Mouse (Mus musculus) T-helper 2 cell (primary cell): ENCODE measurements around the gene Map2k2.
"Not testable (repeated sequence)": the region's sequence is repeated elsewhere in the genome, so short reads cannot be mapped to it uniquely, and the experiment has no call there.

ENCODE experiments used
- in situ Hi-C: fragments of 300-600 bp; cut with MboI, MseI; formaldehyde crosslinking; loops from one replicate; pipeline ENCODE4 v1.15.1; 2025; ENCODE audit warnings: high pct_unique_total_duplicates

The Map2k2 gene

DNA sequence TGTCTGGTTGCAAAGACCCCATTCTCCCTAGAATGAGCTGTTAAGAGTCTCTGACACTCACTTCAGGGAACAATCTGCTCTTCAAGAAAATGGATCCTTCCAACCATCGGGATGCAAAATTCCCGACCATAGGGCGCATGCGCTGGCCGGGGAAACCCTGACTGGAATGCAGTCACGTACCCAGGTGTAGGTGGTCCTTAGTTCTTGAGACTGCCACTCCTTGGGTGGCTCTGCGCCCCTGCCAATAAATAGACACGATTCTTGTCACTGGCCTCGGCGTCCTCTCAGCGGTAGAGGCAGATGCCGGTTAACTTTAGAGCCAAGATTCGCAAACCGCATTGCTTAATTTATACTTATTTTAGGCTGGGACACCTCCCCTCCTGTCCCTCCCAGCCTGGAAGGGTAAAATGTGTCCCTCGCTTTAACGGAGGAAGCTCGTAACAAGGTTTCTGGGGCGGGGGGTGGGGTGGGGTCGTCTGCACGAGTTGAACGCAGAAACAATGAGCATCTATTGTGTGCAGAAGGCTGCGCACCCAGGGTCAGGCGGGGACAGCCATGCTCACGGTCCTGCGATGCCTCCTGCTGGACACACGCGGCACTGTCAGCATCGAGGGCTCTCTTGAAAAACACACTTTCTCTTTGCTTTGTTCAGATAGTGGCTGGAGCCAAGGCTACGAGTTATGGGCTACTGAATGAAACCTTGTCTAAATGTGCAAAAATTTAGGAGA, 69.1 kb downstream of the Map2k2 start:
- in situ Hi-C loops, result loop anchor here (5.0 kb wide), 1 partner anchor 37 kb away; the partner anchor contains the start of gene Zbtb7a

DNA sequence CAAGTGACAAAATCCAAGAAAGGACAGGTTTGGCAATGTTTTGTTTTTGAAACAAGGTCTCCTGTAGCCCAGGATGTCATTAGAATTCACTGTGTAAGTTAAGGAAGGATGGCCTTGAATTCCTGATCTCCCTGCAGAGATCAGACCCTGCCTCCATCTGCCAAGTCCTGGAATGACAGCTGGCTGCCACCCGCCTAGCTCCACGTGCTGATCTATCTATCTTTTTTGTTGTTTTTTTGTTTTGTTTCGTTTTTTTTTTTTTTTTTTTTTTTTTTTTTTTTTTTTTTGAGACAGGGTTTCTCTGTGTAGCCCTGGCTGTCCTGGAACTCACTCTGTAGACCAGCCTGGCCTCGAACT, 69.6 kb downstream of the Map2k2 start:
- in situ Hi-C loops, result loop anchor here (5.0 kb wide), 1 partner anchor 38 kb away; the partner anchor contains the start of gene Zbtb7a

DNA sequence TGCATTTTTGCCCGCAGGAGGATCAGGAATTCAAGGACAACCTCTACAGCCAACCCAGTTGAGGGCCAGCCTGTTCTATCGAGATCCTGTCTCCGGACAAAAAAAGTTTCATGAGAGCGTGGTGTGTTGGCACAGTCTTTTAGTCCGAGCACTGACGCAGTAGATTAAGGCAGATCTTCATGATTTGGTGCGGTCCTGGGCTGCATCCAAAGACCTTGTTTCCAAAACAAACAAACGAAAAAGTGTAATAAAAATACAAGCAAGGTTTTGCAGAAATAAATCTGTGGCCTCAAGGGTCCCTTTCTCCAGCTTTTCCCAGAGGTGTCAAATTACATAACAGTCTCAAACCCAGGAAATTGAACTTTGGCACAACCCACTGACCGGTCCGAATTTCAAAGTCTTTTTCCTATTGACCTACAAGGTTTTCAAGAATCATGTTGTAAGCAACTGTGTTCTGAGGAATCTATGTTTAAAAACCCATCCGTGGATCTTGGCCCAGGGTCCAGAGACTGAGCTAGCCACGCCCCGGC, 70.3 kb downstream of the Map2k2 start:
- in situ Hi-C loops, result loop anchor here (5.0 kb wide), 1 partner anchor 39 kb away; the partner anchor contains the start of gene Zbtb7a

DNA sequence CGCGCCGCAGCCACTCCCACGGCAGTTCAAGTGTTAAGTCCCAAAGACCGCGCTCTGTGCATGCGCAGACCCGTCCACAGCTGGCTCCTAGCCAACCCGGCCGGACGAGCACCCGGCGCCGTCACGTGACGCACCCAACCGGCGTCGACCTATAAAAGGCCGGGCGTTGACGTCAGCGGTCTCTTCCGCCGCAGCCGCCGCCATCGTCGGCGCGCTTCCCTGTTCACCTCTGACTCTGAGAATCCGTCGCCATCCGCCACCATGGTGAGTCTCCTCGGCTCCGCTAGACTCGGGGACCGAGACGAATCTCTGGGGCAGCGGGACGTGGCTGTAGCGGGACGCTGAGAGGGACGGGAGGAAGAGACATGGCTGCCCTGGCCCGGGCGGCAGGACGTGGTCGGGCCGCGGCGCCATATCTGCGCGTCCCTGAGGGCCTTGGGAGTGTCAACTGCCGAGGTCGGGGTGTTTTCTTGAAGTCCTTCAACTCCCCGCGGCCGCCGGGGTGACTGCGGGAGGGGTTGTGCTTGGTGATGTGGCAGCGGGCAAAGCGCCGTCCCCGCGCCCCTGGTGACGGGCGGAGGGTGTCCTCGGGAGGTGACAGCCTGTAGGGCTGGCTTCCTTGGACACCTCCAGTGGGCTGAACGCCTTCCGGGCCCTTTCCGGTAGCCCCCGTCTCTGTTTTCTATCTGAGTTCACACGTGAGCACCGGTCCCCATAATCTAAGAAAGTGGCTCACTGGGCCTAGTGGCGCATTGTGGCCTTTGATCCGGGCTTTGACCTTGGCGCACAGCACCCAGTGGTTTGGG, 71.0 kb downstream of the Map2k2 start, which contains the start of gene Eef2:
TSS of gene Eef2 (plus strand) at position 166 of the 806 bp plus-strand sequence.
- in situ Hi-C loops, result loop anchor here (5.0 kb wide), 1 partner anchor 39 kb away; the partner anchor contains the start of gene Zbtb7a

DNA sequence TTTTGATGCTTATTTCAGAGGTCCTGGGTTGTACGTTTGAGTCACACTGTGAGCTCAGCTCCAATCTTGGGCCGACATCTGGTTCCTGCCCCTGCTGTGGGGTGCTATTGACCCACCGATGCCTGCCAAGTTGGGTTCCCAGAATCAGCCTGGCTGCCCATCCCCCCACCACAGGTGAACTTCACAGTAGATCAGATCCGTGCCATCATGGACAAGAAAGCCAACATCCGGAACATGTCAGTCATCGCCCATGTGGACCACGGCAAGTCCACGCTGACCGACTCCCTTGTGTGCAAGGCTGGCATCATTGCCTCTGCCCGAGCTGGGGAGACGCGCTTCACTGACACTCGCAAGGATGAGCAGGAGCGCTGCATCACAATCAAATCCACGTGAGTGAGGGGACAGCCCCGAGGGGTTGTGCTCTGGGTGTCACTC, 71.8 kb downstream of the Map2k2 start:
- in situ Hi-C loops, result loop anchor here (5.0 kb wide), 1 partner anchor 40 kb away; the partner anchor contains the start of gene Zbtb7a

DNA sequence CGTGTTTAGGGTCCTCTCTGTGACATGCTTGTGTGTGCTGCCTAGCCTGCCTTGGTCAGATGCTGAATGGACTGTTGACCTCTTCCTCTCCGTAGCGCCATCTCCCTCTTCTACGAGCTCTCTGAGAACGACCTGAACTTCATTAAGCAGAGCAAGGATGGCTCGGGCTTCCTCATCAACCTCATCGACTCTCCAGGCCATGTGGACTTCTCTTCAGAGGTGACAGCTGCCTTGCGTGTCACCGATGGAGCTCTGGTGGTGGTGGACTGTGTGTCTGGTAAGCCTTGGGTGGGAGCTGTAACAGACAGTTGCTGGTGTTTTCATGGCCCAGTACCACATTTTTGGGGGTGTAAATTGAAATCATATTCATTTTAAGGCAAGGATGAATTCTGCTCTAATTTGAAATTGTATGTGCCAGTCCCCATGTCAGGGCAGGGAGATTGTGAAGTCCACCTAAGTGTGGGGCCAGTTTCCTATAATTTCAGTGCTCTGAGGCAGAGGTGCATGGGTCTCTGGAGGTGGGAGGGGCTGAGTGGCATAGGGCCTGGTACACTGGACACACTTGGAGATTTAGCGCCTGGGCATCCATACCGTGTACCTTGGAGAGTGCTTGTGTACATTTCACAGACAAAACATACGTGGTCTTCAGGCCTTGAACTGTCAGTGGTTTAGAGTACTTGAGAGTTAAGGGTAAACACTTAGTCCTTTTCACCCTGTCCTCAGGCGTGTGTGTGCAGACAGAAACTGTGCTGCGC, 72.4 kb downstream of the Map2k2 start:
- in situ Hi-C loops, result loop anchor here (5.0 kb wide), 1 partner anchor 41 kb away; the partner anchor contains the start of gene Zbtb7a

DNA sequence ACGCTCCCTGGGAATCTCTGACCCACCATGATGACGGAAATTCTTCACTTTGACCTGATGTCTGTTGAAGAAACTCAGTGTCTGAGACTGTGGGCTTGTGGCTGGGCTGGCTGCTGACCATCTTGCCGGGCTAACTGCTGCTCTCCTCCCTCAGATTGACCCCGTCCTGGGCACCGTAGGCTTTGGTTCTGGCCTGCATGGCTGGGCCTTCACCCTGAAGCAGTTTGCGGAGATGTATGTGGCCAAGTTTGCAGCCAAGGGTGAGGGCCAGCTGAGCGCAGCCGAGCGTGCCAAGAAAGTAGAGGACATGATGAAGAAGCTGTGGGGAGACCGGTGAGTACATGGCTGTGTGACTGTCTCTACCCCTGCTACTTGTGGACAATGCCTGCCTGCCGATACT, 73.2 kb downstream of the Map2k2 start:
- in situ Hi-C loops, result loop anchor here (5.0 kb wide), 1 partner anchor 42 kb away; the partner anchor contains the start of gene Zbtb7a

DNA sequence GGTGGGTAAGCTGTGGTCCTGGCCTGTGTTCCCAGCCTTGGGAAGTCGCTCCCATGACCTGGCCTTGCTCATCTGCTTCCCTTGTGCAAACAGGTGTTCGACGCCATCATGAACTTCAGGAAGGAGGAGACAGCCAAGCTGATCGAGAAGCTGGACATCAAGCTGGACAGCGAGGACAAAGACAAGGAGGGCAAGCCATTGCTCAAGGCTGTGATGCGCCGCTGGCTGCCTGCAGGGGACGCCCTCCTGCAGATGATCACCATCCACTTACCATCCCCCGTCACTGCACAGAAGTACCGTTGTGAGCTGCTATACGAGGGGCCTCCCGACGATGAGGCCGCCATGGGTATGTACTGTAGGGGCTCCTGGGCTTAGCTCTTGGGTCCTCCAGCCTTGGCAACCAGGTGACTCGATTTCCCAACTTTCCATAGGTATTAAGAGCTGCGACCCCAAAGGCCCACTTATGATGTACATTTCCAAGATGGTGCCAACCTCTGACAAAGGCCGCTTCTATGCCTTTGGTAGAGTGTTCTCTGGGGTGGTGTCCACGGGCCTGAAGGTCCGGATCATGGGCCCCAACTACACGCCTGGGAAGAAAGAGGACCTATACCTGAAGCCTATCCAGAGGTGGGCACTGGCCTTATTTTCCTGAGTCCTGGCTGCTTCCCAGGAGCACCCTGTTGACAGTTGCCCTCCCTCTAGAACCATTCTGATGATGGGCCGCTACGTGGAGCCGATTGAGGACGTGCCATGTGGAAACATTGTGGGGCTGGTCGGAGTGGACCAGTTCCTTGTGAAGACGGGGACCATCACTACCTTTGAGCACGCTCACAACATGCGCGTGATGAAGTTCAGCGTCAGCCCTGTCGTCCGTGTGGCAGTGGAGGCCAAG, 74.0 kb downstream of the Map2k2 start:
- in situ Hi-C loops, result loop anchor here (5.0 kb wide), 1 partner anchor 42 kb away; the partner anchor contains the start of gene Zbtb7a

DNA sequence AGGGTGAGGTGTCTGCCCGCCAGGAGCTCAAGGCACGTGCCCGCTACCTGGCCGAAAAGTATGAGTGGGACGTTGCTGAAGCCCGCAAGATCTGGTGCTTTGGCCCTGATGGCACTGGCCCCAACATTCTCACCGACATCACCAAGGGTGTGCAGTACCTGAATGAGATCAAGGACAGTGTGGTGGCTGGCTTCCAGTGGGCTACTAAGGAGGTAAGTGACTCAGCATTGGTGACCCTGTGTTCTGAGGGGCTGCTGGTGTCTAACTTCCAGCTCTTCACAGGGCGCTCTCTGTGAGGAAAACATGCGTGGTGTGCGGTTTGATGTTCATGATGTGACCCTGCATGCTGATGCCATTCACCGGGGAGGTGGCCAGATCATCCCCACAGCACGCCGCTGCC, 75.2 kb downstream of the Map2k2 start:
- in situ Hi-C loops, result no loop called here

DNA sequence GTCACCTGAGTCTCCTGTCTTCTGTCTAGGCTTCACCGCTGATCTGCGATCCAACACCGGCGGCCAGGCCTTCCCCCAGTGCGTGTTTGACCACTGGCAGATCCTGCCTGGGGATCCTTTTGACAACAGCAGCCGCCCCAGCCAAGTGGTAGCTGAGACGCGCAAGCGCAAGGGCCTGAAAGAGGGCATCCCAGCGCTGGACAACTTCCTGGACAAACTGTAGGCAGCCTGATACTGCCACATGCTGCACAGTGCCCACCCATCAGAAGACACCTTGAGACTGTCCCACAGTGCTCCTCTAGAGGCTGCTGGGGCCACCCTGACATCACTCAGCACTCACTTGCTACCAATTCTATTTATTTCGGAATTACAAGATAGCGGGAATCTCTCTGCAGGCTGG, 76.1 kb downstream of the Map2k2 start:
- in situ Hi-C loops, result not testable (repeated sequence)

DNA sequence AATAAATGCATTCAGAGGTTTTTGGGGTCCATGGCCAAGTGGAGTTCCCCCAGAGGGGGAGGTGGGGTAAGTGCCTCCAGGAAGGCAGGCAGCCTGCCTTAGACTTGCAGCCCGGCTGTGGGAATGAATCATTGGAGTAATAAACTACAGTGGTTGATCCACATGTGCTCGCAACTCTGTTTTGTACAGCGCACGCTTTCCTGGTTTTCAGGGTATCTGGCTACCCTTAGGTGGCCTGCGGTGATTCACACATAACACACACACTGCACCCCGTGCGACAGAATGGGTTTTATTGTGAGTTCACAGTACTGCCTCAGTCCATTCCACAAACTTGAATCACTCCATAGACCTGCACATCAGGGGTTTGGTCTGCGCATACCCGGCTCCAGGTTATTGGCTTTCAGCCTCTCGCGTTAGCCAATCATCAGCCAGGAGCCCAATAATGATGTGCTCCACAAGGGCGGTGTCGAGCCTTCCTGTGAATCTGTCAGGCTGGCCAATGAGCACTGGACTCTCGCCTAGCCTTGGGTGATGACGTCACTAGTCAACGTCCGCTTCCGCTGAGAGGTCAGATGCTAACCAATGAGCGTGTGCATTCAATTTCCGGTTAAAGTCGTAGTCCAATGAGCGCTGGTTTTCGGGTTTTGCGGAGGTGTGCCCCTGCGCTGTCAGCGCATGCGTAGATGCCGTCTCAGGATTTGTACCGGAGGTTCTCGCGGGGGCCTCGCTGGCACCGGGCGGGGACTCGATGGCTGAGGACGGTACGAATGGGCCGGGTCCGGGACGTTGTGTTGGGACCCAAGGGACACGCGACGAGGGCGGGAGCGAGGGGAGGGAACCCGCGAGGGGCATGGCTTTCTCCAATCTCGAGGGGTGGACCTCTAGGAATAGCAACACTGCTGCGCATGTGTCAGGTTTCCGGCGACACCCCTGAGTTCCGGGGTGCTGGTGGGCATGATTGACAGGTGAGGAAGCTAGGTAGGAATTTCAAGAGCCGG, 76.9 kb downstream of the Map2k2 start, which contains the start of gene Dapk3:
TSS of gene Dapk3 (plus strand) at position 670 of the 998 bp plus-strand sequence.
- in situ Hi-C loops, result no loop called here
